Comparison of ENCODE assay signal across 14 mouse cellular contexts in genomic region chr13:95843411-95844026, GRCm38 (mm10). TPM values are rescaled to one million over a fixed set of nuclear protein-coding genes. Genes with fewer than 3 reads are reported as not detected.
DNase-seq lines count a peak whose midpoint lies in the region; ATAC-seq and TF ChIP-seq lines count a peak whose summit lies in the region.
"Had no signal": no experiment of that assay in that cellular context is flagged by ENCODE, and none has a peak within 500 bp of the region (broad histone marks: within the 10 kb centered on the region; RNA-seq: fewer than 3 reads in every experiment).

No protein-coding gene starts in this region.

- H3K27ac ChIP-seq in stomach, embryonic 15.5 days = no peak overlapping the region
- H3K27ac ChIP-seq in forebrain, embryonic 11.5 days (ENCODE audit: low read depth, low read length) = no peak overlapping the region
- H3K27ac ChIP-seq: embryonic facial prominence, embryonic 15.5 days; limb, embryonic 15.5 days had no signal

- TF ChIP-seq CTCF in brain, embryonic 14.5 days (IDR thresholded peaks at IDR 0.05; ENCODE audit: borderline replicate concordance, extremely low read depth, insufficient read depth, insufficient read length) = no peak

- H3K4me3 ChIP-seq in stomach, embryonic 15.5 days (replicated peaks) = no peak overlapping the region
- no peak overlapping the region for H3K4me3 ChIP-seq in forebrain, embryonic 11.5 days (ENCODE audit: low read depth, low read length)
- H3K4me3 ChIP-seq: embryonic facial prominence, embryonic 15.5 days; limb, embryonic 15.5 days; myocyte had no signal

- no peaks in the 10 kb centered on the region for H3K4me1 ChIP-seq in stomach, embryonic 15.5 days
- no peaks in the 10 kb centered on the region for H3K4me1 ChIP-seq in forebrain, embryonic 11.5 days (replicated peaks; ENCODE audit: control insufficient read depth, insufficient read depth, low read length)
- H3K4me1 ChIP-seq: embryonic facial prominence, embryonic 15.5 days had no signal

- no peaks in the 10 kb centered on the region for H3K27me3 ChIP-seq in stomach, embryonic 15.5 days (replicated peaks)
- no peaks in the 10 kb centered on the region for H3K27me3 ChIP-seq in forebrain, embryonic 11.5 days (ENCODE audit: control insufficient read depth, insufficient read depth, low read length)
- H3K27me3 ChIP-seq: embryonic facial prominence, embryonic 15.5 days; limb, embryonic 15.5 days had no signal

- ATAC-seq in frontal cortex, adult (ENCODE audit: low TSS enrichment) = peak; percentile 80
- ATAC-seq in stomach, embryonic 15.5 days (ENCODE audit: insufficient read depth, low FRiP score, low read depth) = peak; percentile 47; the same call in 1 of the 2 replicates
- ATAC-seq in forebrain, embryonic 11.5 days (replicated peaks; ENCODE audit: low FRiP score) = no peak
- ATAC-seq: hindbrain, embryonic 16.5 days had no signal

- no peak overlapping the region for H3K9ac ChIP-seq in stomach, embryonic 15.5 days
- no peak overlapping the region for H3K9ac ChIP-seq in forebrain, embryonic 11.5 days (ENCODE audit: low read length)
- H3K9ac ChIP-seq: embryonic facial prominence, embryonic 15.5 days; limb, embryonic 15.5 days had no signal

- 83% methylated on average over 10 of the region's 10 CpGs for WGBS in stomach, embryonic 15.5 days
- 91% methylated on average over 10 of the region's 10 CpGs for WGBS in forebrain, embryonic 11.5 days

- TF ChIP-seq POLR2A in brain, embryonic 14.5 days (IDR thresholded peaks at IDR 0.05; ENCODE audit: borderline replicate concordance, extremely low read depth, insufficient read depth, insufficient read length, poor library complexity, severe bottlenecking) = no peak

- DNase-seq in frontal cortex, postnatal 36 days (ENCODE audit: low spot score in 2 of 2) = no peak
- peak; percentile 44 for DNase-seq in ovary, adult 18-20 months (ENCODE audit: low spot score)
- no peak for DNase-seq in ovary, postnatal 14 days (ENCODE audit: low spot score)
- DNase-seq in brain, embryonic 14.5 days (ENCODE audit: low read depth) = peak; percentile 43
- DNase-seq in yolk sac, embryonic 10.5 days (ENCODE audit: low spot score) = no peak
- no peak for DNase-seq in forebrain, embryonic 11.5 days (ENCODE audit: low spot score)
- DNase-seq: cerebellum, postnatal 14 days; thymus, postnatal 36 days had no signal

- no peak overlapping the region for H3K4me2 ChIP-seq in stomach, embryonic 15.5 days
- no peak overlapping the region for H3K4me2 ChIP-seq in forebrain, embryonic 11.5 days (ENCODE audit: low read depth, low read length, severe bottlenecking)
- H3K4me2 ChIP-seq: embryonic facial prominence, embryonic 15.5 days; limb, embryonic 15.5 days had no signal

- H3K9me3 ChIP-seq in stomach, embryonic 15.5 days = no peaks in the 10 kb centered on the region
- no peaks in the 10 kb centered on the region for H3K9me3 ChIP-seq in forebrain, embryonic 11.5 days (ENCODE audit: control insufficient read depth, low read length)
- H3K9me3 ChIP-seq: embryonic facial prominence, embryonic 15.5 days; limb, embryonic 15.5 days had no signal

- no peaks in the 10 kb centered on the region for H3K36me3 ChIP-seq in stomach, embryonic 15.5 days
- H3K36me3 ChIP-seq in forebrain, embryonic 11.5 days (ENCODE audit: control insufficient read depth, insufficient read depth, low read length) = no peaks in the 10 kb centered on the region
- H3K36me3 ChIP-seq: embryonic facial prominence, embryonic 15.5 days; limb, embryonic 15.5 days had no signal

RNA-seq across cellular contexts. Expression of gene Iqgap2, which starts 48.2 kb away (rescaled TPM):
- polyA plus RNA-seq in brain, embryonic 14.5 days (2012; rRNA removed) = 5.1 and 6.0 TPM in 2 replicates
- 20.3 and 20.9 TPM in 2 replicates for polyA plus RNA-seq in stomach, embryonic 15.5 days (2015; fragmentation: Nextera tagmentation; extraction: Ambion mirVana)
- 19.8 and 20.1 TPM in 2 replicates for polyA plus RNA-seq in forebrain, embryonic 11.5 days (2014; fragmentation: Nextera tagmentation; extraction: Ambion mirVana)

Comparison
In these comparisons a context has a peak if more than half of its experiments do, and no peak if none do; other contexts are left out.
1. DNase-seq: peak in ovary, adult 18-20 months (single experiment) and brain, embryonic 14.5 days (single experiment); none in frontal cortex, postnatal 36 days (0 of 2), ovary, postnatal 14 days (single experiment), yolk sac, embryonic 10.5 days (single experiment) and forebrain, embryonic 11.5 days (single experiment).